Mouse (Mus musculus) heart, postnatal 0 days (tissue): ENCODE results near the gene 4930583I09Rik.

ENCODE experiments used
- CTCF ChIP-seq: IDR thresholded peaks from 2 replicates; pipeline ENCODE4 v1.5.1; 2016; ENCODE audit warnings: antibody characterized with exemption, control low read depth, low read depth
- EP300 ChIP-seq: IDR thresholded peaks from 2 replicates; pipeline ENCODE4 v1.6.1; 2016; ENCODE audit warnings: antibody characterized with exemption, low read depth

GRCm38 (mm10) chr17:64835928-64836327 is at the start of gene 4930583I09Rik:
- TF ChIP-seq CTCF (no peak), EP300 (no peak)
